Mouse (Mus musculus): Measurements from ENCODE around the gene Zfp317.
"Not testable (repeated sequence)": the region's sequence is repeated elsewhere in the genome, so short reads cannot be mapped to it uniquely, and the experiment has no call there.

The Zfp317 gene

GRCm38 (mm10) chr9:19621843-19622822, at the start of gene Zfp317:
Gene Zfp317 (plus strand): TSS chr9:19622102.
- peak; percentile 89 for DNase-seq (ENCODE audit: extremely low spot score)

- DNase-seq (ENCODE audit: extremely low spot score): no peak
Measured at GRCm38 (mm10) chr9:19582317-19582716, 39.6 kb upstream of the Zfp317 start, which contains the start of gene Olfr855. Gene Olfr855 (plus strand): TSS chr9:19582617.

- no peak for DNase-seq (ENCODE audit: extremely low spot score)
Measured at GRCm38 (mm10) chr9:19621297-19621696, 605 bp upstream of the Zfp317 start.

DNA sequence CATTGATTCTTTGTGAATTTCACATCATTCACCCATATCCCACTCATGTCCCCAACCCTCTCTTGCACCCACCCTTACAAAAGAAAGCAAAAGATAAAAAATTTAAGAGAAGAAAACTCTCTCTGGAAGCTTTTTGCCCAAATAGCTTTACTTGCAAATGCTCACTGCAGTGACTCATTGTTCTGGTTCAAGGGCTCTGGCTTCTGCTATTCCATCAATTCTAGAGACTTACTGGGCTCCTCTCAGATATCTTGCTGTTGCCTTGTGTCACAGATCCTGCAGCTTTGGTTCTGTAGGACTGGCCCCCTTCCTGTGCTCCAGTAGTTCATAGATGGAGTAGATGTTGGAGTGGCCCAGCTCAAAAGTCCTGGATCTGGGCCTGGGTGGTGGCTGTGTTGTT, 7.7 kb downstream of the Zfp317 start:
- DNase-seq (ENCODE audit: extremely low spot score): no peak

DNA sequence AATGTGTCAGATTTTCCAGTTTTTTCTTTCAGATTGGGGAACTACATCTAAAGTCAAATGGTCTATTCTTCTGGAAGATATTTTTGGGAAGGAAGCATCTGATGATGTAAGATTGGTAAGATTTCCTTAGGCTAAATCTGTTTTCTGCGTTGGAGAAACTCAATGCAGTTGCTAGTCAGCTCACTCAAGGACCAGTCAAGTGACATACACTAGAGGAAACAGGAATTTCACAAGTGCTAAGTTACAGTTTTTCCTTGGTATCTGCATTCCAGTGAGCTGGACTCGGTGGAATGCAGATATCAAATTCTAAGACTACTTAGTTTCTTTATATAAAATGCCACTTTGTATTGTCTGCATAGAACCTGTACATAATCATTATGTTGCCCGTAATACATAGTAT, 23.3 kb downstream of the Zfp317 start:
- DNase-seq (ENCODE audit: extremely low spot score): no peak

GRCm38 (mm10) chr9:19690281-19690680, 68.4 kb downstream of the Zfp317 start:
- no peak for DNase-seq (ENCODE audit: extremely low spot score)

DNA sequence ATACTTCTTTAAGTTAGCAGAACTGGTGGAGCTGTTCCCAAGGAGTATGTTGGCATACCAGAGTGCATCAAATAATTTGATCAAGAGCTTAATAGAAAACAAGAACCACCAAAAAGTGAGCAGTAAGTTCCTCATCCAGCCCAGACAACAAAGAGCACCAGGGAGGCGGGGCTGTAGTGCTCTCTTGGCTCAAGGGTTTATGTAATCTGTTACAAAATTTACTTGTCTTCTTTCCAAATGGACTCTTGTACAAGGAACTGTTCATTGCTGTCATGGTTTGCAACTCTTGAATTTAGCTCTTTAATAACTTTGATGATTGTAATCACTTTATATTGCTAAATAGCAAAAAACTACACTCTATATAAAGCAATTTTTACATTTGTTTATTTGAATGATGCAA, 69.5 kb downstream of the Zfp317 start:
- DNase-seq (ENCODE audit: extremely low spot score): no peak

DNA sequence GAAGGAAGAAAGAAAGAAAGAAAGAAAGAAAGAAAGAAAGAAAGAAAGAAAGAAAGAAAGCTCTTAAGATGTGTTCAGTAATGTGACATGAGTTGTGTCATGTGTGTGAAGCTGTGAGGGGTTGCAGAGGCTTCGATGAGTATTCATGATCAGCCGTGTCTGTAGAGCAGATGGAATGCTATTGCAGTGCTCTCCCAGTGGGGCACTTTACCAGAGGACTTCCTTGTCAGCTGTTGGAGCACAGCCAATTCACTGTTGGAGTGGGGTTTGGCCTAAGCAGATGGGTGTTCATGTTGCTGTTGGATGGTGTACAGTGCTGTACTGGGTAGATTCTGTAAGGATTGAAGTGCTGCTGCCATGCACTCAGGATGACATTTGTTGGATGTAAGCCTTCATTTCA, 70.5 kb downstream of the Zfp317 start:
- DNase-seq (ENCODE audit: extremely low spot score): no peak

DNA sequence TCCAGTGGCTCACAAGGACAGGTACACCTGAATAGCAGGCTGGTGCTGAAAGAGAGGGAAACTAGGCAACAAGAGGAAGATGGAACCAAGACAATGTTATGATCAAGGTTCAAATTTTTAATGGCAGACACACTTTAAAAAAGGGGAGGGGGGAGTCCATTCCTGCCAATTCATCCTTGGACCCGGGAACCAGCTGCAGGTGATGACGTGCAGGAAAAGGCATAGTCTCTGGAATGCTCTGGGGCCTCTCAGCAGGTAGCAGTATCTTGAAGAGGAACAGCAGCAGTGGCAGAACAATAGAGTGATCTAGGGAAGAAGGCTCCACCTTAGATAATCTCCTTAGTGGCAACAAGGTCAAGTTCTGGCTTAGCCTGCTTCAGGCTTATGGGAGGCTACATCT, 72.4 kb downstream of the Zfp317 start:
- not testable (repeated sequence) for DNase-seq (ENCODE audit: extremely low spot score)

DNA sequence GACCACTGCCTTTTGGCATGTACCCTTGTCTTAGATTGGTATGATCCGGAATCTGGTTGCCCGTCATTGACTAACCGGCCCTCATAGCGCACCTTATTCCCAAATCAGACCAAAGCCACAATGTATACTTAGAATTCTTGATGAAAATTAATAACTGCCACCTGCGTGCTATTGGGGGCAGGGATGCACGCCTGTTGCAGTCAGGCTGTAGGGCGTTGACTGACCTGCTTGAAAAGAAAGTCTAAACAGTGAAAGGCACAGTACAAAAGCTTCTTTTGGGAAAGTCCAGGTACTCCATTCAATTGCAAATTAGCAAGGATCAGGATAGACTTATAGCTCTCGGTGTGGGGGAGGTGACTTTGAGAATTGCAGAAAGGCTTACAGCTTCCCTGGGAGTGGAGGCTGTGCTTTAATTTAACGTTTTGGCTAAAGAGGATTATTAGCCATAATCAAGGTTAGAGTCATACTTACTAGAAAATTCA, 73.0 kb downstream of the Zfp317 start:
- not testable (repeated sequence) for DNase-seq (ENCODE audit: extremely low spot score)
